Mouse (Mus musculus): Measurements from ENCODE around the gene Ripor3. TPM values are rescaled to one million over a fixed set of nuclear protein-coding genes. Genes with fewer than 3 reads are reported as not detected.

The Ripor3 gene
- total RNA-seq, 2 experiments from 2014 or later, result 0.21 to 0.61 TPM

DNA sequence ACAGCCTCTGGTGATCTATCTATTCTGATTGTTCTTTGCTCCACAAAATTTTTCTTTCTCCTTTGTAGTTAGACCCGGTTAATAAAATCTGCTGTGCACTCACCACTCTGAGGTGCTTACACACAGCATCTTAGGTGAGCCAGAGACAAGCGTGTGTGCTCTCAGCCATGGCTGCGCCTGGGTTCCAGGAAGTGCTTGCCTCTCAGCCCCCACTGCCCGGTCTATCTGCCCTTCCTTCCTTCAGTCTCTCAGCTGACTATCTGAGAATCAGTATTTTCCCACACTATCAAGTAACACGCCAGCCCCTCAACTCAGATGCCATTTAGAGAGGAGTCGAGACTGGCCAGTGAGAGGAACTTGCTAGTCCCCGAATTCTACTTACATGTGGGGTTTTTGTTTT lies 50.4 kb downstream of the Ripor3 start:
- intact Hi-C loops (cut with DNase I), result no loop called here

DNA sequence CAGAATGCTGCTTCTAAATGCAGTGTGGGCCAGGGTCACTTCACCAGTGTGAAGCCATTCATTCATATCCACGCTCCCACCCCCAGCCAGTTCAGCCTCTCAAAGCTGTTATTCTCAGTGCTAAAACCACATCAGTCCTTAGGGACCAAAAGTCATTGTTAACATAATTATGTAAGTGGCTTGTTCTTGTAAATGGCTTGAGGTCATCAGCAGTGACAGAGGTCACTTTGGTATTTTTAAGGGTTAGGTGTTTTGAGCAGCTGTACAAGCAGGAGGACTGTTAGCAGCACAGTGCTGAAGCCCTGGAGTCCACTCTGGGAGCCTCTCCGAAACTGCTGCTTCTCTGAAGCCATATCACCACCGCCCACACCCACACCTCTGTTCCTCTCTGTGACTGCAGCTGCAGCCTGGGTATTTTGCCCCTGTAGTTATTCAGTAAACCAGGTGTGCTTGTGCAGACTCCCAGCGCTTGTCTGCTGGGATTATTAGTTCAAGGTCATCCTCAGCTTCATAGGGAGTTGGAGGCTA lies 51.0 kb downstream of the Ripor3 start:
- Histone ChIP-seq H3K27ac (peak overlapping the region; percentile 56), H3K4me3 (no peak overlapping the region)
- no peak for DNase-seq (ENCODE audit: extremely low spot score in 1 of 2, low spot score in 2 of 2)
- intact Hi-C loops (cut with DNase I), result no loop called here
- no peak for TF ChIP-seq CTCF (IDR thresholded peaks at IDR 0.05)

More for the DNA sequence above, 50.4 kb downstream of the Ripor3 start:
- DNase-seq (ENCODE audit: extremely low spot score in 1 of 2, low spot score in 2 of 2), result no peak
- TF ChIP-seq CTCF (IDR thresholded peaks at IDR 0.05), result no peak
- H3K4me3 ChIP-seq, result no peak overlapping the region
- peak overlapping the region; percentile 56; the same call in 1 of the 2 replicates for H3K27ac ChIP-seq

- no peak for DNase-seq (ENCODE audit: extremely low spot score in 1 of 2, low spot score in 2 of 2)
- TF ChIP-seq CTCF (IDR thresholded peaks at IDR 0.05), result no peak
- H3K4me3 ChIP-seq, result no peak overlapping the region
- intact Hi-C loops (cut with DNase I), result no loop called here
- H3K27ac ChIP-seq, result peak overlapping the region; percentile 56; the same call in 1 of the 2 replicates
These were observed 51.6 kb downstream of the Ripor3 start for GRCm38 (mm10) chr2:167958843-167959242.

- no peak for DNase-seq (ENCODE audit: extremely low spot score in 1 of 2, low spot score in 2 of 2)
These were observed 52.2 kb downstream of the Ripor3 start for GRCm38 (mm10) chr2:167958082-167958788.

GRCm38 (mm10) chr2:167957539-167957938 lies 52.9 kb downstream of the Ripor3 start:
- Histone ChIP-seq H3K4me3 (no peak overlapping the region), H3K27ac (no peak overlapping the region)
- DNase-seq (ENCODE audit: extremely low spot score in 1 of 2, low spot score in 2 of 2), result no peak
- intact Hi-C loops (cut with DNase I), result no loop called here
- peak; percentile 34 for TF ChIP-seq CTCF (IDR thresholded peaks at IDR 0.05)

More at GRCm38 (mm10) chr2:167958082-167958788, 52.2 kb downstream of the Ripor3 start:
- Histone ChIP-seq H3K4me3 (no peak overlapping the region), H3K27ac (0 out of 2 replicates have a peak overlapping the region, but pooled peaks have one; percentile 36)
- no peak for TF ChIP-seq CTCF (IDR thresholded peaks at IDR 0.05)
- intact Hi-C loops (cut with DNase I), result no loop called here

DNA sequence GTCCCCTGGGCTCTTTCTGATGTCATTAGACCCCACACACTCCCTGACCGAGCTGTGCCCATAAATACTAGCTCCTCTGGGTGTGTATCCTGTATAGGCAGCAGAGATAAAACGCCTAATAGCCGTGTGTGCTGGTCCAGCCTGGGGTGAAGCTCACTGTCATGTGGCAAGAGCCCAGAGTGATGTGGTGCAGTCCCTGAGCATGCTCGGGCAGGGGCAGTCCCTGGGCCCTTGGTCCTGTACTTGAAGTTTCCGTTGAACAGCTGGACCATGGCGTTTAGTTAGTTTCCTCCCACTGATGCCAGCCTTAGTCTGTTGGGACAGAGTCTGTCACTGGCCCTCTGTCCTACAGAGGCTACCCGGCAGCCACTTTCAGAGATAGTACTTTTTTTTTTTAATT lies 55.5 kb downstream of the Ripor3 start:
- DNase-seq (ENCODE audit: extremely low spot score in 1 of 2, low spot score in 2 of 2), result no peak
- no peak overlapping the region for H3K4me3 ChIP-seq
- intact Hi-C loops (cut with DNase I), result no loop called here

GRCm38 (mm10) chr2:167953819-167954218 lies 56.6 kb downstream of the Ripor3 start:
- no peak for TF ChIP-seq CTCF (IDR thresholded peaks at IDR 0.05)
- no peak for DNase-seq (ENCODE audit: extremely low spot score in 1 of 2, low spot score in 2 of 2)
- H3K27ac ChIP-seq, result no peak overlapping the region
- intact Hi-C loops (cut with DNase I), result no loop called here
- H3K4me3 ChIP-seq, result no peak overlapping the region

More for the DNA sequence above, 55.5 kb downstream of the Ripor3 start:
- H3K27ac ChIP-seq, result no peak overlapping the region
- no peak for TF ChIP-seq CTCF (IDR thresholded peaks at IDR 0.05)

DNA sequence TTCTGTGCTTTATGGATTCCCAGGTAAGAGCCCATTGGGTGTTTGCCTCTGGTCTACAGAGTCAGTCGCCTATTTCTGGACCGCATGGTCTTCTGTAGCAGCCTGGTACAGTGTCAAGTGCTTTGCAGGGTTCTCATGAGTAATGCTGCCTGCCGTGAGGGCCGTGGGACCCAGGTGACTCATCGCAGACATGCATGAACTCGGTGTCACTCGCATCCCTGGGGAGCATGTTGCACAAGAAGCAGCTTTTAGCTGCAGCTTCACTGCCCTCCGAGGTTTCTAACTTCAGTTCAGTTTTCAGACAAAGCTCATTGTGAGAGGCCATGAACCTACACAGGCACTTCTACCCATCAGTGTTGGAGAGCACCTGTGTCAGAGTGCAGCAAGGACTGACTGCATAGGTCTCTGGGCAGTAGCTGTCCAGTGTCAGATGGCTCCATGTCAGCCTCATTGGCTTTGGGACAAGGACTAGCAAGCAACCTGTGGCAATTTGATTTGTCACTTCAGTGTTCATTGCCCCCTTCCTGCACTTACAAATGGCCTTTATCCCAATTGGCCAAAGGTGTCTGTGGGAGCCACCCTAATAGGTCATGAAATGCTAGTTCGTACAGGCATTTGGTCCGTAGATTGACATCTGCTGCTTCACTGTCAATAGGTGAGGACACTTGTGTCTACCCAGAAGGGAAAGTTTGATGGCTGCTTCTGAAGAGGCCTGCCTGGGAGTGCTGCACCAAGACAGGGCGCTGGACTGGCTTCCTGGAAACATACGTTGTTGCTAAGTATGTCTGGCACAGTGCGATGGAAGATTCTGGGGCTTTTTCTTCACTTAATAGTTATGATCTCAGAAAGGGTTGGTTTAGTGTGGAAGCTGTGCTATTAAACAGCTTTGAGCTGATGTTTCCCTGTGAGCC lies 58.9 kb downstream of the Ripor3 start:
- intact Hi-C loops (cut with DNase I), result no loop called here
- DNase-seq (ENCODE audit: extremely low spot score in 1 of 2, low spot score in 2 of 2), result no peak
- no peak for TF ChIP-seq CTCF (IDR thresholded peaks at IDR 0.05)
- Histone ChIP-seq H3K4me3 (no peak overlapping the region), H3K27ac (no peak overlapping the region)

- intact Hi-C loops (cut with DNase I), result no loop called here
- no peak overlapping the region for H3K4me3 ChIP-seq
- peak overlapping the region; percentile 16; the same call in 1 of the 2 replicates for H3K27ac ChIP-seq
- DNase-seq (ENCODE audit: extremely low spot score in 1 of 2, low spot score in 2 of 2), result no peak
- TF ChIP-seq CTCF (IDR thresholded peaks at IDR 0.05), result no peak
These were observed 59.7 kb downstream of the Ripor3 start for GRCm38 (mm10) chr2:167950681-167951080.

DNA sequence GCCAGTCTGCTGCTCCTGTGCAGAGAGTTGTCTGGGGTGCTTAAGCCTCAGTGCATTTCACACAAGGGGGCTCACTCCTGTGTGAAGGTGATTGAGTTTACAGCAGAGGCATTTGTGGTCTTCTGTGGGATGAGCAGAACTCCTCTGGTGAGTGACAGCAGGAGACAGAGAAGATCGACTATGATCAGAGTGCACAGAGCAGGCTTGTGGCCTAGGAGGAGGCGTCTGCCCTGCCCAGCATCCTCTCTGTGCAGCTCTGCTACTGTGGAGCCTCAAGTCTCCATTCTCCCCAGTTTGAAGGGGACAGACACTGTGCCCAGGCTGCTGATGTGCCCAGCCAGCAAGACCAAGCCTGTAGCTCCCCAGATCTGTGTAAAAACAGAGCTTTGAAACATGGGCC lies 60.6 kb downstream of the Ripor3 start:
- Histone ChIP-seq H3K27ac (no peak overlapping the region), H3K4me3 (no peak overlapping the region)
- no peak for TF ChIP-seq CTCF (IDR thresholded peaks at IDR 0.05)
- intact Hi-C loops (cut with DNase I), result no loop called here
- no peak for DNase-seq (ENCODE audit: extremely low spot score in 1 of 2, low spot score in 2 of 2)

GRCm38 (mm10) chr2:167949250-167949649 lies 61.2 kb downstream of the Ripor3 start:
- no peak overlapping the region for H3K4me3 ChIP-seq
- DNase-seq (ENCODE audit: extremely low spot score in 1 of 2, low spot score in 2 of 2), result no peak
- no peak overlapping the region for H3K27ac ChIP-seq
- intact Hi-C loops (cut with DNase I), result no loop called here
- TF ChIP-seq CTCF (IDR thresholded peaks at IDR 0.05), result no peak

- Histone ChIP-seq H3K27ac (peak overlapping the region; percentile 5; the same call in 1 of the 2 replicates), H3K4me3 (no peak overlapping the region)
- intact Hi-C loops (cut with DNase I), result no loop called here
- no peak for TF ChIP-seq CTCF (IDR thresholded peaks at IDR 0.05)
- no peak for DNase-seq (ENCODE audit: extremely low spot score in 1 of 2, low spot score in 2 of 2)
These were observed 61.9 kb downstream of the Ripor3 start for GRCm38 (mm10) chr2:167948557-167948956.

All from left cerebral cortex, adult 2 months (tissue).